Mouse (Mus musculus) intestine, embryonic 15.5 days (tissue): ENCODE data around the gene Dlgap1. TPM values are rescaled to one million over a fixed set of nuclear protein-coding genes. Genes with fewer than 3 reads are reported as not detected.

Source experiments
- ATAC-seq: fragments of 200-750 bp; cut with Nextera tagmentation; 2 replicates; pipeline ENCODE4 v1.8.0; 2017; ENCODE audit warnings: moderate TSS enrichment, moderate library complexity
- H3K27ac ChIP-seq: fragments of 300-500 bp; sonication (generic); 2 replicates; pipeline ENCODE4 v1.5.1; 2015; ENCODE audit warnings: mild to moderate bottlenecking, inconsistent platforms
- H3K27me3 ChIP-seq: fragments of 300-500 bp; sonication (generic); replicated peaks from 2 replicates; pipeline ENCODE4 v1.6.1; 2015; ENCODE audit warnings: inconsistent platforms
- H3K36me3 ChIP-seq: fragments of 300-500 bp; sonication (generic); 2 replicates; pipeline ENCODE4 v1.6.1; 2015; ENCODE audit warnings: inconsistent platforms
- H3K4me1 ChIP-seq: fragments of 300-500 bp; sonication (generic); replicated peaks from 2 replicates; pipeline ENCODE4 v1.6.1; 2015; ENCODE audit warnings: inconsistent platforms
- H3K4me2 ChIP-seq: fragments of 300-500 bp; sonication (generic); replicated peaks from 2 replicates; pipeline ENCODE4 v1.6.1; 2015; ENCODE audit warnings: mild to moderate bottlenecking, inconsistent platforms
- H3K4me3 ChIP-seq: fragments of 300-500 bp; sonication (generic); replicated peaks from 2 replicates; pipeline ENCODE4 v1.5.1; 2015; ENCODE audit warnings: inconsistent platforms
- H3K9ac ChIP-seq: fragments of 300-500 bp; sonication (generic); 2 replicates; pipeline ENCODE4 v1.6.1; 2015; ENCODE audit warnings: inconsistent platforms
- H3K9me3 ChIP-seq: fragments of 300-500 bp; sonication (generic); 2 replicates; pipeline ENCODE4 v1.6.1; 2016; ENCODE audit warnings: inconsistent platforms
- WGBS: fragments of 180-500 bp; shearing (Covaris S2); methylation state at CpG from one replicate; pipeline ENCODE4 v1.1.7; 2015; 5-methylcytosine and 5-hydroxymethylcytosine counted together
- polyA plus RNA-seq: library from polyadenylated mRNA; unstranded; fragments of >200 nt; fragmentation: Nextera tagmentation; extraction: Ambion mirVana; gene quantifications from 2 replicates; pipeline ENCODE4 v1.2.1, GENCODE M21; 2015

Dlgap1 gene
- polyA plus RNA-seq, 1 experiment from 2014 or later: 1.6 TPM

DNA sequence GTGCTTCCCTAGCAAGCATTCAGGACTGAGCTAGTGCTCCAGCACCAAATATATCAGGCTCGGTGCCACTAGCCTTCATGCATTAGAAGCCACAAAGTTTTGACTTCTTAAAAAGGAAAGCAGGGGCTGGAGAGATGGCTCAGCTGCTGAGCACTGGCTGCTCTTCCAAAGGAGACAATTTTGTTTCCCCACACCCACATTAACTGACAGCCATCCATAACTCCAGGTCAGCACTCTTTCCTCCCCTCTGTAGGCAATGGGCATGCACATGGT, 828.8 kb downstream of the Dlgap1 start:
- Histone ChIP-seq H3K4me2 (no peak overlapping the region), H3K27me3 (no peaks in the 10 kb centered on the region), H3K27ac (no peak overlapping the region), H3K4me1 (peaks cover 6% of the 10 kb centered on the region; the same call in 1 of the 2 replicates), H3K36me3 (no peaks in the 10 kb centered on the region), H3K9ac (no peak overlapping the region), H3K4me3 (no peak overlapping the region), H3K9me3 (no peaks in the 10 kb centered on the region)
- ATAC-seq: no peak
- 79% methylated on average over 1 of the region's 1 CpGs for WGBS

DNA sequence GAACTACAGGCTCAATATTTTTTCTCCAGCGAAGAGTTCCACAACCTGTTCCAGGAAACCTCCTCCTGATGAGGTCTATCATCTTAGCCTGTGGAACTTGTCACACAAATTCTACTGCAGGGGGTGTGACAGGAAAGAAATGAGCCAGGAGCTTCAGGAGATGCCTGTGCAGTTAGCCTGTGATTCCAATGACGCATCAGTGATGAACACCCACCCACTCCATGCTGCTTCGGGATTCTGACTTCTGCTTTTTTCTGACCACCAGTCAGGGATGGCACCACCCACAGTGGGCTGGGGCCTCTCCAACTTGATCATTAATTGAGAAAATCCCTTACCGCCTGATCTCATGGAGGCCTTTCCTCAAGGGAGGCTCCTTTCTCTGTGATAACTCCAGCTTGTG, 830.4 kb downstream of the Dlgap1 start:
- no peaks in the 10 kb centered on the region for H3K27me3 ChIP-seq
- no peaks in the 10 kb centered on the region for H3K36me3 ChIP-seq
- H3K4me1 ChIP-seq: 0 out of 2 replicates have a peak, but pooled peaks cover 1% of the 10 kb centered on the region
- H3K9ac ChIP-seq: no peak overlapping the region
- no peak overlapping the region for H3K4me3 ChIP-seq
- H3K27ac ChIP-seq: no peak overlapping the region
- H3K9me3 ChIP-seq: no peaks in the 10 kb centered on the region
- 79% methylated on average over 4 of the region's 4 CpGs for WGBS
- ATAC-seq: no peak
- H3K4me2 ChIP-seq: no peak overlapping the region

DNA sequence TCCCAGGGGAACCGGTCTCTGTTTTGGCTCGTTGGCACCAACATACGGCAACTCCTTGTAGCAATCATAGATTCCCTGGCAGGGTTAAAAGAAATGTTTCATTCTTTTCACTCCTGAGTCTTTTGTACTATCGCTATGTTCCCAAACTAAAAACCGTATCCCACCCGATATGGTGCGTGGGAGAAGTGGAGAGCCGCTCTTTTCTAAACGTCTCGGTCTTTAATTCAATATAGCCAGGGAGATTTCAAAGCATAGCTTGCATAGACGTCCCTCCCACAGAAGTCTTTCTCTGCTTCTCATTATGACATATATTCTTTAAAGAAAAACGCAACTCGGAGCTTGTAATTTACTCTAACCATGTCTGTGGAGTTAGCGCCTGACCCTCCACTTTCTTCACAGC, 833.1 kb downstream of the Dlgap1 start:
- WGBS: 85% methylated on average over 14 of the region's 14 CpGs
- H3K4me2 ChIP-seq: no peak overlapping the region
- H3K9me3 ChIP-seq: no peaks in the 10 kb centered on the region
- no peak for ATAC-seq
- H3K4me3 ChIP-seq: no peak overlapping the region
- no peaks in the 10 kb centered on the region for H3K27me3 ChIP-seq
- no peaks in the 10 kb centered on the region for H3K4me1 ChIP-seq
- H3K27ac ChIP-seq: no peak overlapping the region
- H3K9ac ChIP-seq: no peak overlapping the region
- H3K36me3 ChIP-seq: no peaks in the 10 kb centered on the region

DNA sequence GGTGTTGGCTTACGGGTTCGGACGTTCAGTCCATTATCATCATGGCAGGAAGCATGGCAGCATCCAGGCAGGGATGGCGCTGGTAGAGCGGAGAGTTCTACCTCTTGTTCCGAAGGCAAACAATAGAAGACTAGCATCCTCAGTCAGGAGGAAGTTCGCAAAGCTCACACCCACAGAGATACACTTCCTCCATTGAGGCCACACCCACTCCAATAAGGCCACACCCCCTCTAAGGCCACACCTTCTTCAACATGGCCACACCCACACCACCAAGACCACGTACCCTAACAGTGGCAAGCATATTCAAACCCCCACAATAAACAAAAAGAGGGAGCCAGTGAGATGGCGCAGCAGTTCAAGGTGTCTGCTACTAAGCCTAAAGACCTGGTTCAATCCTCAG, 837.0 kb downstream of the Dlgap1 start:
- H3K27me3 ChIP-seq: no peaks in the 10 kb centered on the region
- H3K9me3 ChIP-seq: no peaks in the 10 kb centered on the region
- H3K4me1 ChIP-seq: 0 out of 2 replicates have a peak, but pooled peaks cover 5% of the 10 kb centered on the region
- no peak overlapping the region for H3K4me2 ChIP-seq
- H3K4me3 ChIP-seq: no peak overlapping the region
- WGBS: 93% methylated on average over 9 of the region's 9 CpGs
- H3K27ac ChIP-seq: no peak overlapping the region
- H3K9ac ChIP-seq: no peak overlapping the region
- H3K36me3 ChIP-seq: no peaks in the 10 kb centered on the region
- ATAC-seq: no peak

DNA sequence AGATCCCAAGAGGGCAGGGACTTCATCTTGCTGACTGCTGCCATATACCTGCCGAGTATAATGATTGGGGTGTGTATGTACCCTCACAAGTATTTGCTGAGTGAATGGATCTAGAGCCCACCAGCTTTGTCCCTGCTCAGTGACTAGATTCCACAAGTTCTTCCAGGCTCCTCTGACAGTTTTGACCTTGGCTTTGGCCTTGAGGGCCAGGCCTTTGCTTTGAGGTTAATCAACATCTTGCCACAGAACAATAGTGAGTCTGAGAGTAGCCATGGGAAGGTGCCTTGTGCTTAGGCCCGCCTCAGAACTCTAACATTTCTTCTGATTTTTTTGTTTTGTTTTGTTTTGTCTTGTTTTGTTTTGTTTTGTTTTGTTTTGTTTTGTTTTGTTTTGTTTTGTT, 837.7 kb downstream of the Dlgap1 start:
- whole genome bisulfite sequencing: 81% methylated on average over 2 of the region's 2 CpGs
- H3K9me3 ChIP-seq: no peaks in the 10 kb centered on the region
- no peak overlapping the region for H3K4me3 ChIP-seq
- no peaks in the 10 kb centered on the region for H3K27me3 ChIP-seq
- ATAC-seq: no peak
- no peak overlapping the region for H3K27ac ChIP-seq
- H3K4me2 ChIP-seq: no peak overlapping the region
- H3K9ac ChIP-seq: no peak overlapping the region
- 0 out of 2 replicates have a peak, but pooled peaks cover 5% of the 10 kb centered on the region for H3K4me1 ChIP-seq
- no peaks in the 10 kb centered on the region for H3K36me3 ChIP-seq

DNA sequence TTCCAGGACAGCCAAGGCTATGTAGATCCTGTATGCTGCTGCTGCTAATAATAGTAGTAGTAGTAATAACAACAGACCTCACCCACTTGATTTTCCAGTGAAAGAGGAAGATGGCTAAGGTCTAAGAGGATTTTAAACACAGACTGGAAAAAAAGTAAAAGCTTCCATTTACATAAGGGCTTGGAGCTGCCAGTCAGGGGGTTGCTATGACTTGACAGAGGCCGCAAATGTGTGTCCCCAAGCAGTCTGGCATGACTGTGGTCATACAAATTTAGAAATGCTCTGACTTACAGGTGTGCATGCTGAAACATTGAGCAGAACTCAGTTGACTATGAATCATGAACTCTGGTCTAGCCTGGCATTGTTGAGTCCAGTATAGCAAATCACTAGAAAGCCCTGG, 839.0 kb downstream of the Dlgap1 start:
- 94% methylated on average over 1 of the region's 1 CpGs for WGBS
- Histone ChIP-seq H3K9ac (no peak overlapping the region), H3K36me3 (no peaks in the 10 kb centered on the region), H3K4me3 (no peak overlapping the region), H3K27ac (no peak overlapping the region), H3K27me3 (no peaks in the 10 kb centered on the region), H3K9me3 (no peaks in the 10 kb centered on the region), H3K4me2 (no peak overlapping the region), H3K4me1 (0 out of 2 replicates have a peak, but pooled peaks cover 5% of the 10 kb centered on the region)
- no peak for ATAC-seq

DNA sequence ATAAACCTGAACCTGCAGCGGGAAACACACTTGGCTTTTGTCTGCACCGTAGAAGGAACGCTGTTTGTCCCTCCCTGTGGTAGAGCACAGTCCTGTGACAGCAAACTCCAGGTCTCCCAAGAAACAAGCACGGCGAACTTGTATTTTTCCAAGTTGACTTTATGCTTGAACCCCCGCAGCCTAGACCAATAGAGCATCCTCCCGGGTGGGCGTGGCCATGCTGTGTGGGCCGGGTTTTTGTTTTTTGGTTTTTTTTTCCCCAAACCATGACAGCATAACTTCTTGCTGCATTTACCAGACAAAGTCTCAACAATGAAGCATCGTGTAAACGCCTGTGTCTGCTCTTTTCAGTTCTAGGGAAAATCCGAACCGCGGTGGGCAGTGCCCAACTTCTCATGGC, 840.0 kb downstream of the Dlgap1 start:
- Histone ChIP-seq H3K9me3 (no peaks in the 10 kb centered on the region), H3K4me2 (0 out of 2 replicates have a peak overlapping the region, but pooled peaks have one; percentile 3), H3K27me3 (no peaks in the 10 kb centered on the region), H3K4me1 (0 out of 2 replicates have a peak, but pooled peaks cover 5% of the 10 kb centered on the region), H3K4me3 (no peak overlapping the region), H3K27ac (no peak overlapping the region), H3K9ac (no peak overlapping the region), H3K36me3 (no peaks in the 10 kb centered on the region)
- 47% methylated on average over 14 of the region's 14 CpGs for WGBS
- ATAC-seq: 0 out of 2 replicates have a peak, but pooled peaks have one; percentile 45

DNA sequence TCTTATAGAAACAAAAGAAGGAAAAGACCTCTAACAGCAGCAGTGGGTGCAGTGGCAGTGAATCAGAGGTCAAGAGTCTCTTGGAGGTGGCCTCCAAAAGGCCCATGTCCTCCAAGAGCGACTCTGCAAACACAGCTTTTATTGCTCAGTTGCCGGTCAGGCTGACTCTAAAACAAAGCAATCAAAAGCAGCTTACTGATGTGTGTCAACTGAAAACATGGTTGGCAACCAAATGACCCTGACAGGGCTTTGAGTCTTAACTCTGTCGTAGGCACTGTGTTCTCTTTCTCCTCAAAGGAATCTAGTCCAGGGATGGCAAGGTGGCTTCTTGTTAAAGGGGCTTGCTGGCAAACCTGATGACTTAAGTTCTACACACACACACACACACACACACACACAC, 840.9 kb downstream of the Dlgap1 start:
- WGBS: 48% methylated on average over 3 of the region's 3 CpGs
- Histone ChIP-seq H3K4me1 (0 out of 2 replicates have a peak, but pooled peaks cover 5% of the 10 kb centered on the region), H3K4me2 (no peak overlapping the region), H3K36me3 (no peaks in the 10 kb centered on the region), H3K27me3 (no peaks in the 10 kb centered on the region), H3K4me3 (no peak overlapping the region), H3K9me3 (no peaks in the 10 kb centered on the region), H3K9ac (no peak overlapping the region), H3K27ac (no peak overlapping the region)
- peak; percentile 64 for ATAC-seq

DNA sequence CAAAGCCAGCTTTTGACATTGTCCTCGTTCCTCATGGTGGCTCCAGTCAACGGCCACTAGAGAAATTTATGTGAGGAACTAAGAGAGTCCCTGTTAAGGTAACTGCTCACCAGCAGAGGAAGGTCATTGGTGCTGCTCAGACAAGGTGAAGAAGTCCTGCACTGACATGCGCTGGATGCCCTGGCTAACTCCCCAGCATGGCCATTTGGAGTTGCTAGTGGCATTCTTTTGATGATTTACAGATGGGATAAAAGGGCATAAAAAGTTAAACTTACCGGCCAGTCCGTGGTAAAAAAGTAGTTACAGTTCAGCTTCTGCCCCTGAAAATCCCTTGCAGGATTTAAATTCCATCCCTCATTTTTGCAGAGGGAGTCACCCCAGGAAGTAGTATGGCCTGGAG, 841.9 kb downstream of the Dlgap1 start:
- Histone ChIP-seq H3K27me3 (no peaks in the 10 kb centered on the region), H3K9ac (no peak overlapping the region), H3K4me3 (no peak overlapping the region), H3K4me1 (0 out of 2 replicates have a peak, but pooled peaks cover 5% of the 10 kb centered on the region), H3K36me3 (no peaks in the 10 kb centered on the region), H3K4me2 (no peak overlapping the region), H3K27ac (no peak overlapping the region), H3K9me3 (no peaks in the 10 kb centered on the region)
- ATAC-seq: no peak
- WGBS: 67% methylated on average over 5 of the region's 5 CpGs

DNA sequence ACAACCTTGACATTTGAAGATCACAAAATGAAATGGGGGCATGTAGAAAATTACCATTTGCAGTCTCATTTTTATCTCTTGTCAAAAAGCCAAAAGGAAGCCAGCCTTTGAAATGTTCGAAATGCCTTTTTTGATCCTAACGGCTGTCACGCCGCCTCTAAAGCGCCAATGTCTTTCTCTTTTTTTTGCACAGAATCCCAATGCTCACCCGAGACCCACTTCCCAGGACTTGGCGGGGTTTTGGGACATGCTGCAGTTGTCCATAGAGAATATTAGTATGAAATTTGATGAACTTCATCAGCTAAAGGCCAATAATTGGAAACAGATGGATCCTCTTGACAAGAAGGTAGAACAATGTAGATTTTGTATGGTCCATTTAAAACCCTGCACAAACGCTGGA, 846.1 kb downstream of the Dlgap1 start:
- Histone ChIP-seq H3K9me3 (no peaks in the 10 kb centered on the region), H3K27me3 (peaks cover 10% of the 10 kb centered on the region; the same call in 1 of the 2 replicates)
- ATAC-seq: no peak

DNA sequence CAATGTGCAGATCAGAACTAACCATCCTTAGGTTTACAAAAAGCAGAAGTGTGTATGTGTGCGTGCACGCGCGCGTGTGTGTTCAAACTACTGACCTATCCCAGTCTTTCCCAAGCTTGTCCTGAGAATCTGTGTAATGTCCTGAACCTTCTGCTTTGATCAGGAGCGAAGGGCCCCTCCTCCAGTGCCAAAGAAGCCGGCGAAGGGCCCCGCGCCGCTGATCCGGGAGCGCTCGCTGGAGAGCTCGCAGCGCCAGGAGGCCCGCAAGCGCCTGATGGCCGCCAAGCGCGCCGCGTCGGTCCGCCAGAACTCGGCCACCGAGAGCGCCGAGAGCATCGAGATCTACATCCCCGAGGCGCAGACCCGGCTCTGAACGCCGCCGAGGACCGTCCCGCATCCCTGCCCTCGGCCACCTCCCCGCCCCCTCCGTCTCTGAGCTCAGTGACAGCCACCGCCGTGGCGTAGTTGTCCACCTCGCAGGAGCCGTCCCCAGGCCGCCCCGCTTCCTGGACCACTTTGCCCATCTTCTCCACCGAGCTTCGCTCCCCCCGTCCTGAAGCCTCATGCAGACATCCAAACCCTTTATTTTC, 849.1 kb downstream of the Dlgap1 start:
- Histone ChIP-seq H3K27me3 (peaks cover 10% of the 10 kb centered on the region; the same call in 1 of the 2 replicates), H3K4me3 (peak overlapping the region; percentile 52), H3K27ac (no peak overlapping the region), H3K9ac (peak overlapping the region; percentile 55), H3K4me2 (peak overlapping the region; percentile 96), H3K4me1 (peaks cover 7% of the 10 kb centered on the region; the same call in 1 of the 2 replicates), H3K36me3 (no peaks in the 10 kb centered on the region), H3K9me3 (no peaks in the 10 kb centered on the region)
- peak; percentile 75 for ATAC-seq
- 5% methylated on average over 51 of the region's 51 CpGs for WGBS

More for the DNA sequence above, 846.1 kb downstream of the Dlgap1 start:
- Histone ChIP-seq H3K4me2 (no peak overlapping the region), H3K9ac (no peak overlapping the region), H3K4me1 (peaks cover 7% of the 10 kb centered on the region; the same call in 1 of the 2 replicates), H3K36me3 (no peaks in the 10 kb centered on the region), H3K4me3 (no peak overlapping the region), H3K27ac (no peak overlapping the region)
- WGBS: 80% methylated on average over 8 of the region's 8 CpGs

DNA sequence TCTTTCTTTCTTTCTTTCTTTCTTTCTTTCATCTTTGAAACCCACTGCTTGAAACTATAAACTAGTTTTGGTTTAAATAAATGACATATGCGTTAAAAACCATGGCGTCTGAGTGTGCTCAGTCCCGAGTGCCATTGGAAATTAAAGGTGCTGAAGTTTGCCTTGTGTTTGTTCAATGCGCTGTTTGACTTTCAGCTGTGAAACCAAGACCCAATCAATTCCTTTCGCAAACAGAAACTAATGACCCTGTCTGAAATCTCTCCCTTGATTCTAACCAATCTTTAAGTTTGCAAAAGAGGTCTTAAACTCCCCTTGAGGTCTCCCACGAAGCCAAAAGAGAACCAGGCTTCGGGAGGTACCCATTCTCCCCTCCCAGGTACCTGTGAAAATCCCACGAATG, 854.2 kb downstream of the Dlgap1 start:
- no peak for ATAC-seq
- peak overlapping the region; percentile 18 for H3K4me3 ChIP-seq
- H3K27ac ChIP-seq: no peak overlapping the region
- peaks cover 4% of the 10 kb centered on the region; the same call in 1 of the 2 replicates for H3K4me1 ChIP-seq
- no peaks in the 10 kb centered on the region for H3K36me3 ChIP-seq
- peak overlapping the region; percentile 55 for H3K4me2 ChIP-seq
- H3K27me3 ChIP-seq: peaks cover 7% of the 10 kb centered on the region; the same call in 1 of the 2 replicates
- no peaks in the 10 kb centered on the region for H3K9me3 ChIP-seq
- 0 out of 2 replicates have a peak overlapping the region, but pooled peaks have one; percentile 8 for H3K9ac ChIP-seq
- WGBS: 59% methylated on average over 8 of the region's 8 CpGs

DNA sequence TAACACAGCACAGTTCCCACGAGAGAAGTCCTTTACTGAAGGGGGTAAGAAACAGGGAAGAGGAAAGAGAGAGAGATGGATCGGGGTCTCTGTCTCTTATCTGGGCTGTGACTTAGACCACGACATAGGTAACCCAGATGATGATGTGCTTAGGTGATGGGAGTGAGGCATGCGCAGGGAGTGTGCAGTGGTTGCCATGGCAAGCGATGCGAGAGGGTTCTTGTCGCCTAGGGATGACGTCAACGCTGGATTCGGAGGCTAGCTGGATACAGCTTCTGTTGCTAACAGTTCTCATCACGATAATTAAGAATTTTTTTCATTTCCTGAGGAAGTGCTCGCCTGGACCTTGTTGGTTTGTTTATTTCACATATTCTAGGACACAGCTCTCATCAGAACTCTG, 857.4 kb downstream of the Dlgap1 start:
- H3K4me3 ChIP-seq: no peak overlapping the region
- 0 out of 2 replicates have a peak, but pooled peaks cover 4% of the 10 kb centered on the region for H3K4me1 ChIP-seq
- no peak overlapping the region for H3K27ac ChIP-seq
- no peaks in the 10 kb centered on the region for H3K27me3 ChIP-seq
- ATAC-seq: no peak
- no peaks in the 10 kb centered on the region for H3K9me3 ChIP-seq
- no peak overlapping the region for H3K9ac ChIP-seq
- 86% methylated on average over 12 of the region's 12 CpGs for WGBS
- no peak overlapping the region for H3K4me2 ChIP-seq
- no peaks in the 10 kb centered on the region for H3K36me3 ChIP-seq
